Mouse (Mus musculus): Measurements from ENCODE around the gene Rab3ip. TPM values are rescaled to one million over a fixed set of nuclear protein-coding genes. Genes with fewer than 3 reads are reported as not detected.

Rab3ip gene
- total RNA-seq, 2 experiments from 2014 or later, result 24.9 to 29.2 TPM

- intact Hi-C loops (cut with DNase I), result no loop called here
Observed at GRCm38 (mm10) chr10:116964084-116964483, 13.5 kb upstream of the Rab3ip start.

GRCm38 (mm10) chr10:116962803-116963202 lies 12.2 kb upstream of the Rab3ip start:
- intact Hi-C loops (cut with DNase I), result no loop called here
- no peak for DNase-seq

More at GRCm38 (mm10) chr10:116964084-116964483, 13.5 kb upstream of the Rab3ip start:
- no peak for DNase-seq

- no peak for DNase-seq
- intact Hi-C loops (cut with DNase I), result no loop called here
Observed at GRCm38 (mm10) chr10:116962152-116962551, 11.6 kb upstream of the Rab3ip start.

GRCm38 (mm10) chr10:116957867-116958551 lies 7.4 kb upstream of the Rab3ip start:
- DNase-seq, result no peak
- intact Hi-C loops (cut with DNase I), result no loop called here

GRCm38 (mm10) chr10:116956483-116957158 lies 6.1 kb upstream of the Rab3ip start:
- intact Hi-C loops (cut with DNase I), result no loop called here
- DNase-seq, result no peak

- no peak for DNase-seq
- intact Hi-C loops (cut with DNase I), result no loop called here
Observed at GRCm38 (mm10) chr10:116955191-116955590, 4.6 kb upstream of the Rab3ip start.

GRCm38 (mm10) chr10:116950886-116951285 lies 317 bp upstream of the Rab3ip start:
- intact Hi-C loops (cut with DNase I), result no loop called here
- DNase-seq, result no peak

GRCm38 (mm10) chr10:116949111-116950008 lies 1.2 kb downstream of the Rab3ip start:
- intact Hi-C loops (cut with DNase I), result no loop called here
- no peak for DNase-seq

- intact Hi-C loops (cut with DNase I), result no loop called here
- no peak for DNase-seq
Observed at GRCm38 (mm10) chr10:116948414-116948813, 2.2 kb downstream of the Rab3ip start.

- intact Hi-C loops (cut with DNase I), result no loop called here
- DNase-seq, result no peak
Observed at GRCm38 (mm10) chr10:116944940-116945339, 5.6 kb downstream of the Rab3ip start.

- DNase-seq, result no peak
- intact Hi-C loops (cut with DNase I), result no loop called here
Observed at GRCm38 (mm10) chr10:116944144-116944543, 6.4 kb downstream of the Rab3ip start.

- no peak for DNase-seq
- intact Hi-C loops (cut with DNase I), result no loop called here
Observed at GRCm38 (mm10) chr10:116943025-116943424, 7.5 kb downstream of the Rab3ip start.

GRCm38 (mm10) chr10:116935028-116935427 lies 15.5 kb downstream of the Rab3ip start:
- no peak for DNase-seq
- intact Hi-C loops (cut with DNase I), result no loop called here

- intact Hi-C loops (cut with DNase I), result no loop called here
- no peak for DNase-seq
Observed at GRCm38 (mm10) chr10:116933794-116934193, 16.8 kb downstream of the Rab3ip start.

GRCm38 (mm10) chr10:116932418-116932817 lies 18.2 kb downstream of the Rab3ip start:
- intact Hi-C loops (cut with DNase I), result no loop called here
- no peak for DNase-seq

GRCm38 (mm10) chr10:116931497-116932179 lies 18.9 kb downstream of the Rab3ip start:
- intact Hi-C loops (cut with DNase I), result no loop called here
- DNase-seq, result no peak

GRCm38 (mm10) chr10:116930936-116931335 lies 19.6 kb downstream of the Rab3ip start:
- intact Hi-C loops (cut with DNase I), result no loop called here
- no peak for DNase-seq

GRCm38 (mm10) chr10:116930506-116930905 lies 20.1 kb downstream of the Rab3ip start:
- intact Hi-C loops (cut with DNase I), result no loop called here
- DNase-seq, result no peak

- DNase-seq, result no peak
- intact Hi-C loops (cut with DNase I), result no loop called here
Observed at GRCm38 (mm10) chr10:116928826-116929225, 21.7 kb downstream of the Rab3ip start.

GRCm38 (mm10) chr10:116926428-116927113 lies 24.0 kb downstream of the Rab3ip start:
- intact Hi-C loops (cut with DNase I), result no loop called here
- no peak for DNase-seq
